Mouse (Mus musculus) retina, postnatal 1 day (tissue): ENCODE measurements at regions not wholly inside any gene's neighbourhood (a gene's known extent, or its start where the extent isn't known, plus 50 kb on each side); places are given as distances from the start of the nearest gene placed in this dataset.

ENCODE experiments used
- DNase-seq: peaks from one replicate; pipeline ENCODE4 v3.0.0-alpha.2; 2012

DNA sequence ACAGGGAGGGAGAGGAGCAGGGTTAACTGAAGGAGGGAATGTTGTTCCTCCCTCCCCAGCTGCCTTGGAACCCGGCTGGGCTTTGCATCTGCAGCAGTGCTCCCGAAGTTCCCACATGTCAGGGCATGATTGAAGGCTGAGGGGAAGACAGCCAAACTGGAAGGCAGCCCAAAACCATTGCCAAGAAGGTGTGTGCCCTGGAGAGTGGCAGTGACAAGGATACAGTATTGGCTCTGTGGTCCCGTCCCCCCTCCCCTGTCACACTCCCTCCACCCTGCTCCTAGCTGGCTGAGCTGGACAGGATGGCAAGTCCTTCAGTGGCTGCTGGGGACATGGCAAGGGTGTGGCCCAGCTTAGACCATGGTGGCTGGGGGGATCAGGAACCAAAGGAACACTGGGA, 79.1 kb downstream of the Cyp26b1 start:
- no peak for DNase-seq

DNA sequence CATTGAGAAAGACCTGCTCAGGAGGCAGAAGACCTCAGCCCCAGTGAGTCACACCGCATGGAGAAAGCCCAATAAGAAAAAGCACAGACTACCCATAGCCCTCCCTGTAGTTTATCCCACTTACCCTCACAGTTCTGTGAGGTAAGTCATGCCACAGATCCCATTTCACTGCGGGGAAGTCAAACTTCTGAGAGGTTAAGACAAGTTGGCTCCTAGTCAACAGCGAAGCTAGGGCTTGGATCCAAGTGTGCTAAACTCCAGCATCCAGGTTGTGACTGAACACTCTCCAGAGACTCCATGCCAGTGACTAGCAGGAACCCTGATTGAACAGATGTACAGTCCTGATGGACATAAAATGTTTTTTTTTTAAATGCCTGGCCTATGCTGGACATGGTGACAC, 85.1 kb downstream of the Cyp26b1 start:
- no peak for DNase-seq

DNA sequence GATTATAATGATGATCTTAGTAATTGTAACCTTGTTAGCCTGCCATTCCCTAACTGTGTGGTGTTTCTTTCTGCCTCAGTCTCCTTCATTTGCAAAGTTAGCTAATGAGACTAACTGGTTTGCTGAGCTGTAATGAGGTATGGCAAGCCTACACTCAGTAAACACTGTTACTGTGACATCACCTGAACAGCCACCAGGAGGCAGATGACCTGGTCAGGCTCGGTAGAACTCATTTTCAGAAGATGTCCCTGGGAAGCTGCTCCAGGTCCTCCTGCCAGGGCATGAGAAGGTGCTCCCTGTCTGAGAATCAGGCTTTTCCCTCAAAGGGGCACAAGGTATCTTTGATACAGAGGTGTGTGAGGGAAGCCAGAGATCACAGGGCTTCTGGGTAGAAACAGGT, 87.0 kb downstream of the Cyp26b1 start:
- no peak for DNase-seq

DNA sequence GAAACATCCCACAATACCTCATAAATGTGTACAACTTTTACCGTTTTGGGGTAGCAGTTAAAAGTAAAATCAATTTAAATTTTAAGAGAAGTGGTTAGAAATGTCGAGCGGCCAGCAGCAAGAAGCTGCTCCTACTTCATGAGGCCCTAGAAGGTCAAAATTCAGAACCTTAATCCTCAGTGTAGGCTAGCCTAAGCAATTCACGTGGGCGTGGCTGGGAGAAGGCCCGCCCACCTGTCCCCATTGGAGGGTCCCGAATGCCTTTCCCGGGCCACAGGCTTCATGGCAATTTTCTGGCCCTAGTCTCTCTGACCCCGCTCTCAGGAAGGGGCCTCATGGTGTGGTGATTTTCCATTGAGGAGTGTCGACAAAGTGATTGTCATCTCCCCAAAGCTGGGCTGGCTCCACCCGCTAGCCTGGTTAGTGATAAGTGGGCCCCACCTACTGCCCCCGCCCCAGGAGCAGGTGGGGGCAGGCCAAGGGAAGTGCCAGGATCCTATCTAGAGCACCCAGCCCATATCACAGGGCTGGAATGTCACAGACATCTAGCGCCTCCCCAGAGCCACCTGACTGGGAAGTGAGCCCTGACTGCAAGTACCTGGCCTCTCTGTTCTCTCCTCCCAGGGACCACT, 93.3 kb downstream of the Cyp26b1 start:
- DNase-seq = no peak

DNA sequence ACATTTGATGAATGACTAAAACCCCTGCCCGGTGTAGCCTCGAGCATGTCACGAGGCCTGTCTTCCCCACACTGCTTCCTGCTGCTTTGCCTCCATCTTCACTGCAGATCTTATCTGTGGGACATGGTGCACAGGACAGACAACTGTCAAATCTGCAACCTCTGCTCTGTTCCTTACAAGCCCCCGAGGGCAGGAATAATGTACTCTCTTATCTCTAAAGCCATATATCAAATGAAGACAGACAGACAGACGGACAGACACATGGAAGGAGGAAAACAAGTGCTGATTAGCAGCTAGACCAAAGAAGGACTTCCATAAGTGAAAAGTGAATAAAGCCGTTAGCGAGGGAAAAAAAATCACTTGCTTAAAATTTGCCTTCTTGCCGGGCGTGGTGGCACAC, 95.6 kb downstream of the Cyp26b1 start:
- no peak for DNase-seq

DNA sequence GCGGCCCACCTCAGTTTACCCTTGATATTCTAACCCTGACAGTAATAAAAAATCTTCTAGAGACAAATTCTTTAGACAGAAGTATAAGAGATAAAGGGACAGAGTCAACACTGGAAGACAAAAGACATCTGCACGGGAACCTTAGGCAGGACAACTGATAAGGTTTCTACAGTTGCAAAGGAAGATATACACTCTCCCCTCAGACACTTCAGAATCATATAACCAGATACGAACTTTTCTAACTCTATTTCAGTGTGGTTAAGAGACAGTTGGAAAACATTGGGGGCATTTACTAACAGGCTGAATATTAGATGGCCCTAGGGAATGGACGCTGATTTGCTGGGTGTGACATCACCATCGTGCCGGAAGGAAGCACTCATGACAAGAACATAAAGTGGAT, 100.0 kb downstream of the Cyp26b1 start:
- no peak for DNase-seq

DNA sequence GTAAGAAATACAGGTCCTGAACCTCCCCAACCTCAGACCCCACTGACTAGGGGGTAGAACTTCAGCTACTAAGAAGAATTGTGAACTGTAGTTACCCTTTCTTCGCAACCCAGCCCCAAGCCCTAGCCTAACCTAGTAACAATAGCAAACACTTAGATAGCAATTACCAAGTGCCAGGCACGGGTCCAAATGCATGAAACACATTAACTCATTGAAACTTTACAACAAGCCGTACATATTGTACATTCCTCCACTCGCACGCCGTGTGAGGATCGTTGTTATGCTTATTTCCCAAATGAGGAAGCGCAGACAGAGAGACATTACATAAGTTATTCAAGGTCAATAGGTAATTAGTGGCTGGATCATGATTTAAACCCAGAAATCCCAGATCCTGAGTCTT, 100.5 kb downstream of the Cyp26b1 start:
- no peak for DNase-seq

DNA sequence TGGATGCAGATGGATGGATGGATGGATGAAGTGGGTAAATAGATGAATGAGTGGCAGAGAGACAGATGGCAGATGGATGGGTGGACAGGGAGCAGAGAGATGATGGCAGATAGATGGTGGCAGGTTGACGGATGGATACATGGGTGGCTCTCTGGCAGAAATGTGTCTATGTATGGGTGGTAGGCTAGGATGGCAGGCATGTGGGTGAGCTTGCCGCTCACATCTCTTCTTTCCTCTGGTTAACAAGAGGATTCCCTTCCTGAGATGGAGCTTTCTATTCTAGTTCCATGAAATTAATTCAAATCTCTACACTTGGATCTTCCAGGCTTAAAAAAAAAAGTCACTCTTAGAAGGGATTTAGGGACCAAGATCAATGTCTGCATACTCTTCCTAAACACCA, 101.1 kb downstream of the Cyp26b1 start:
- no peak for DNase-seq

DNA sequence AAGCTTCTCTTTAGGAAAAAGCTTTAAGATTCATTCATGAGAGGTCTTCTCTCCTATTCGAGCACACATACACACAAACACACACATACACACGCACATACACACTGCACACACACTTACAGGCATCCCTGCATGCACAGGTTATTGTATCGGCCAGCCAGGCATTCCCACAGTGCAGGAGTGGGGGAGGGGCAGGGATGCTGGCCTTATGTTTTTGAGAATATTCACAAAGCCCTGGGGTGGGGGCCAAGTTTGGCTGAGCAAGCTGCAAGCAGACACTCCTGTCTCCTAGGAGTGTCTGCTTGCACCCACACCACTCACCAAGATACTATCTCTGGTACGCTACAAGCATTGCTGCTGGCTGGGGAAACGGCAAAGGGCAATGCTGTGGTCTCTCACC, 102.6 kb downstream of the Cyp26b1 start:
- no peak for DNase-seq

DNA sequence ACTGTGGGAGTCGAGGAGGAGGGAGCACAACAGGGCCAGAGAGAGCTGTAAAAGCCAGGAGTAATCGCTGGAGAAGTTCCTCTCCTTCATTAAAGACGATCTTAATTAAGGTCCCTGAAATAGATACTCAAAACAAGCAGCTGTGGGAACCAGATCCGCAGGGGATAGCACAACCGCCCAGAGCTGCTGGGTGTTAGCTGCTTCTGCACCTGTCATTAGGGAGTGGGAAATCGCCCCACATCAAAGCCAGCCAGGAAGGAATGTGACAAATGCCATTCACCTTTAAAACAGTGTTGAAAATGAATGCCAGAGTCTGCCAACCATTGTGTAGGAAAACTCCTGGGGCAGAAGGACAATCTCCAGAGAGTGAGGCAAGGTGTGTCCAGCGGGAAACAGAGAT, 112.5 kb downstream of the Cyp26b1 start:
- no peak for DNase-seq

DNA sequence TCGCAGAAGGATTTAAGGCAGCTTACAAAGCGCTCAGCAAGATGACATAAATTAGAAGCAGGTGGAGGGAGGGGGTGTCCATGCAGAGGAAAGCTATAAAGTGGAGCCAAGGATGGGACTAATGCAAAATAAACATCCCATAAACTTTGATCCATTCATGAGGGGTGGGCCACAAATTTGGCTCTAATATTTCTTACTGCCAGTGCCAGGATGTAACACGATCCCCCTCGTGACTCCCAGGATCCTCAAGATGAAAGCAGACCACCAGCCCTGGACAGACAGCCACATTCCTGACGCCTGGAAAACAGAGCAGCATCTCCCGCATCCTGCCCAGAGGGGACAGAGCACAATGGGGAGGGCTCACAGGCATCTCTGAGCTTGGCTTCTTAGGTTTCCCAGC, 116.6 kb downstream of the Cyp26b1 start:
- no peak for DNase-seq

DNA sequence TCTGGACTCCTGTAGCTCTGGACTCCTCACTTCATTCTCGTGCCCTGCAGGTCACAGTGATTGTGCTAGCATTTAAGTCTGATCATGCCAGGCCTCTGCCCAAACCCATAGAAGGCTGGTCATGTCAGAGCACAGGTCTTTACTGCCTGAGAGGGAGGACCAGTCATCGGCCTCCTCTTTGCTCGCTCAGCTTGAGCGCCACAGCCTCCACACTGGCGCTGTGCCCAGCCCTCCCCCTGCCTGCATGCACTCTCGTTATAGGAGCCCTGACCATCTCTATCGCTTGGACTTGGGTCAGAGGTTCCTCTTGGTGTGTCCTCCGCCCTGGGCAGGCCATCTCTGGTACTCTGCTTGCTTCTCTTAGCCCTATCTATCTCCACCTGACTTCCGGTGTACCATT, 117.2 kb downstream of the Cyp26b1 start:
- DNase-seq = peak; percentile 36

DNA sequence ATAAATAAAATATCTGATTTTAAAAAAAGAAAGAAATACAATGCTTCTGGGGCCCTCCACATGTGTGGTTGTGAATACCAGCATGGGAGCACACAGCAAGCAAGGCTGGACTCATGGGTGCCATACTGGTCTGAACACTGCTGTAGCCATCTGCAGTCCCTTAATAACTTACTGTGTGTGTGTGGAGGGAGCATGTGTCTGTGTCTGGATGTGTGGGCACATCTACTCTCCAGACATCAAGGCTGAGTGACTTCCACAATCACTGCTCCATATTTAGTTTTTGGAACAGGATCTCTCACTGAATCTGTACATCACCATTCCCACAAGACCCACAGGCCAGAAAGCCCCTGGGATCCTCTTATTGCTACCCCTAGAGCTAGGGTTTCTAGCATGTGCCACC, 118.9 kb downstream of the Cyp26b1 start:
- DNase-seq = no peak

DNA sequence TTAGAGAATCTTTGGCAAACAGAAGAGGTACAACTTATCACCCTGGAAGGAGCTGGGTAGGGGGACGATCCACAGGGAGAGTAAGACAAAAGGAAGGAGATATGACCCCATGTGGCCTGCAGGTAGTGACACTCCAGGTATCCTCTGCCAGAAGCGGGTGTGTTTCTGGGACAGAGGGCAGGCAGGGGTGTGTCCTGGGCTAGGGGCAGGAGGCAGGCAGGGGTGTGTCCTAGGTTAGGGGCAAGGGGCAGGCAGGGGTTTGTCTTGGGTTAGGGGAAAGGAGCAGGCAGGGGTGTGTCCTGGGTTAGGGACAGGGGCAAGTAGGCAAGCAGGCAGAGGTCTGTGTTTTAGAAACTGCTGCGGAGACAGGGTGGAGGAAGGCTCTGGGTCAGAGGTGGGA, 120.5 kb downstream of the Cyp26b1 start:
- no peak for DNase-seq

DNA sequence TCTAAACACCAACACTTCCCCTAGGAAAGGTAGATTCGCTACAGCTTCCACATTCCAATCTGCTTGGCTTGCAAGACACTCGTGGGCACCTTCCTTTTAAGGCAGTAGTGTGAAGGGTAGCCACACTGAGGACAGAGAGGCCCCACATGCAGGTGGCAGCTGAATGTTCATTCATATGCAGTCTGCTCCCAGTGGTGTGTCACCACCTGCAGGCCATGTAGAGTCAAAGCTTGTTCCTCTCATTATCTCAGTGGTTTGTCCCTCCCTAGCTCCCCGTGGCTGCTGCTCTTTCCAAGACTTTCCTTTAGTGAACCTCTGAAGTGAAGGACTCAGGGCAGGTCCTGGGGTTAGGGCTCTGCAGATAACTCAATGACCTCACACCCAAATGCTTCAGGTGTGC, 121.4 kb downstream of the Cyp26b1 start:
- no peak for DNase-seq

DNA sequence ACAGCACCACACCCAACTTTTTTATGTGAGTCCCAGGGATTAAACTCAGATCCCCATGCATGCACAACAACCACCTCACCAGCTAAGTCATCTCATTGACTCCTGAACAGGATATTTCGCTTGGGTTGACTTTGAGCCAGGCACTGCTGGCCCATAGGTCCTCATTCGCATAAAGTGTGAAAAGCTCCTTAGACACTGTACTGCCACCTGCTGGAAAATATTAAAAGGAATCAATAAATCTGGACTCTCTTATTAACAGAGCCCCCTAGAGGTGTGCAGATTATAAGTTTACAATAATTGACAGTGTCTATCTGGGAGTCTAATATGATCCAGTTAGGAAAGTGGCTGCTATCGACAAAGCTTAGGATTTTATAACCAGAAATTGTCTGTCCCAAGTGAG, 126.4 kb downstream of the Cyp26b1 start:
- no peak for DNase-seq

DNA sequence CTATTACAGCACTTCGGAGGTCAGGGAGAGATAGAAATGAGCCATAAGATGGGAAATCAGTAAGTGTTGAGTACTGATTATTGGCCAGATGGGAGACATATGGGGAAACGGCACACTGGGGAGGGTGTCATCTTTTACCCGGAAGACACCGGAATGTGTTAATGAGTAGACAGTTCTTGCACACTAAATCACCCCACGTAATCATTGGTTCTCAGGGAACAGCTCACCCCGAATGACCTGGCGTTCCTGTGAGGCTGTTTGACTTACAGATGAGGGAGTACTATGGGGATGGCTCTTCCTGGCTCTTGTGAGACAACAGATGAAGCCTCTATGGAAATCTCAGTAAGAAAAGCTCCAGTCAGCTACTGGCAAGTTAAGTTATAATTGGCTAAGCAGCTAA, 127.5 kb downstream of the Cyp26b1 start:
- DNase-seq = no peak

DNA sequence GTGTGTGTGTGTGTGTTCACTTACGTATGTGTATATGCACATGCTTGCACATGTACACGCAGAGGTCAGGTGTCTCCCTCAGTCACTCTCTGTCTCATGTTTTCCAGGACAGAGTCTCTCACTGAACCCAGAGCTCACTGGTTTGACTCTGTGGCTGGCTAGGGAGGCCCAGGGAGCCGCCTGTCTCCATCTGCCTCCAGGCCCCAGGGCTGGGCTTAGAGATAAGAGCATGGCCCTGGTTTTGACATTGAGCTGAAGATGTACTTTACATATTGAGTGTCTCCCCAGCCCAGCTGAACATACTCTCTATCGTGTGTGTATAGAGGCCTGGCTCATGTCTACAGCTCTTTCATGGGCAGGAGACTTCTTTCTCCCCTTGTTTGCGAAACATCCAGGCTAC, 128.1 kb downstream of the Cyp26b1 start:
- no peak for DNase-seq

DNA sequence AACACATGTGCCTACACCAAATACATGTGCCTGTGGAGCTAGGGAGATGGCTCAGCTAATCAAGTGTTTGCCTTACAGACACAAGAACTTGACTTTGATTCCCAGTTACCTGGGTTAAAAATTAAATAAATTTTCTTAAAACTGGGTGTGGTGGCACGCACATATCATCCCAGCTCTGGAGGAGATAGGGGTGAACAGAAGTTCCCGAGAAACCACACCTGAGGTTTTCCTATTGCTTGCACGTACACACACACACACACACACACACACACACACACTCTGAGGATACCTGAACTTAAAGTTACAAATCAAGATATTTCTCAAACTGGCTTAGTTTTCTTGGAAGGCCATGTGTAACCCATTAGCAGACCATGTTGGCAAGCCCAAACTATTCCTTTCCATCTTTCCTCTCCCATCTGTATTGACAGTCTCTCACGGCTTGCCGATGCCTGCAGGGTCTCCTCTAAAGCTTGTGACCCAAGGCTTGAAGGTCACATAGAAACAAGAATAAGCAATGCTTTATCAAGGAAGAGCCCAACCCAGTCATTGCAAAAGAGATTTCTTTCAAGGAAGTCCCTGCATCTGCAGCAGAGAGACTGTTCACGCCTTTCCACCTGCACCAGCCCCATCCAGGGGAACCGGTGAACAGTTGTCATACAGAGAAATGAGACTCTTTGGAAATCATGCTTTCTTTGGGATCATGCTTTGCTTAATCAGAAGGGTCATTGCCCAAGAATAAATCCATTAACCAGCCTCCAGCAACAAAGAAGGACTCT, 129.9 kb downstream of the Cyp26b1 start:
- DNase-seq = no peak

DNA sequence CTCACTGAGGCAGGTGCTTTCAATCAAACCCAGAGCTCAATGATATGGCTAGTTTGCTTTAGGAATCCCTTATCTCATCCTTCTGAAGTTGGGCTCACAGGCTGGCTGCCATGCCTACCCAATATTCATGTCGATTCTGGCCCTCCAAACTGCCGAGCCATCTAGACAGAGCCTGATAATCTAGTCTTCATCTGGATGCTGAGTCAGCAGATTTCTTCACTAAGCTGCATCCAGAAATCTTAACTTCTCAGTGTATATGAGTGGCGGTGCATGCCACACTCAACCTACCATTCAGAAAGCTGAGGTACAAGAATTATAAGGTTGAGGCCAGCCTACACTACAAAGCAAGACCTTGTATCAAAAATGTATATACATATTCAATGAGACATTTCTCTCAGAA, 136.9 kb downstream of the Cyp26b1 start:
- DNase-seq = no peak

DNA sequence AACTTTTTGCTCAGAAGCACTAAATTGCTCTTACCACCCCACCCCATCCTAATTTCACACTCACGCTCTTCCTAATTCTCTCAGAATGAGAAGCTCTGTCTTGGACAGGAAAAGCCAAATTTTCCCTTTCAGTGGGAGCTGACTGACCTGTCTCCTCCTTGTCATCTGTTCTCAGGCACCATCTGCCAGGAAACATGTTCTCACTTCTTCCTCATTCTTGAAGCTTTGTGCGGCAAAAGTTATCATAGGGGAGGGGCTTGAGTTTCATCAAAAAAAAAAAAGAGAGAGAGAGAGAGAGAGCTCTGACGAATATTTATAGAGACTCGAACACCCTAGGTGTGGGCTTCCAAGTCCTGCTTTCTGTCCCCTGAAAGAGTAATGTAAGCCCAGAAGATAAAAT, 148.6 kb downstream of the Cyp26b1 start:
- no peak for DNase-seq

DNA sequence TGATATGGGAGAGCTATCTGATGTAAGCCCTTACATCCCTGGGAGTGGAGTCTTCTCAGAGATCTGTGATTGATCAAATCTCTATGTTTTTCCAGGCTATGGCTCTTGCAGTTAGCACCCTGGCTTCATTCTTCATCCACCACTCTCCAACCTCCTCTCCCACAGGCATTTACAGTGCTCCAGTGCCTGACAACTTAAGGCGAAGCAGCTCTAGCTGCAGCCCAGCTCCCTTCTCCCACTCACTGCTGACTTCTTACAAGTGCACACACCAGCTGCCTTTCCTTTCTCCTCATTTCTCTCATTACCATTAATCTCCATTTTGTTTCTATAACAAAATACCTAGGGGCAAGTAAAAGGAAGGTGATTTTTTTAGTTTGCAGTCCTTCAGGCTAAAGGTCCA, 151.0 kb downstream of the Cyp26b1 start:
- DNase-seq = no peak

DNA sequence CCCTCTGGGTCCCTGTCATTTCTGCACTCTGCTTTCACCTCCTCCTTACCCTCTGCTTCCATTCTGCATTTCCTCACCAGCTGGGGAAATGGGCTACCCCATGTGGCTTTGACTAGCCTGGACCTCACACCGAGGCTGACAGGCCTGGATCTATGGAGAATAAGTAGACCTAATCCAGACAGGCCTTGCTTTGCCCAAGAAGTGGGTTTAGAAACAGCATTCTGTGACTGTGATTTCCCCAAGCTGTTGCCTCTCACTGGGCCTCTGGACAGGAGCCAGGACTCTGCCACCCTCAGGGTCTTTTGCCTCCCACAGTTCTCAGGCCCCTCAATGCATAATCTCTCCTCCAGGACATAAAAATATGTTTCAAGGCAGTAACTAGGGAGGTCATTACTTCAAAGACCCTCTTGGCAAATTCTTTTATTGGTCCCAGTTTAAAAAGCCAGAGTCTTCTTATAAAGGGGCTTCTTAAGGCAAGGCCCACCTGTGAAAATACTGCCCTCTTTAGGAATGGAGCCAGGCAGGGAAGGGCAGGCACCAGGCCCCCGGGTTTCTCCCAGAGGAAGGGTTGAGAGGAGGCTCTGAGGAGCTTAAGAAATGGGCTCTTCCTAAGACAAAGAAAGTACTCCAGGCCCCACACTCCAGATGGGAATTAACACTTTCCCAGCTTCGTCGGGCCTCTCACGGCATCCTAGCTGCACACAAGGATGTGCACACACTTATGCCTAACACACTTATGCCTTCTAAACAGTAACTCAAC, 151.8 kb downstream of the Cyp26b1 start:
- no peak for DNase-seq

DNA sequence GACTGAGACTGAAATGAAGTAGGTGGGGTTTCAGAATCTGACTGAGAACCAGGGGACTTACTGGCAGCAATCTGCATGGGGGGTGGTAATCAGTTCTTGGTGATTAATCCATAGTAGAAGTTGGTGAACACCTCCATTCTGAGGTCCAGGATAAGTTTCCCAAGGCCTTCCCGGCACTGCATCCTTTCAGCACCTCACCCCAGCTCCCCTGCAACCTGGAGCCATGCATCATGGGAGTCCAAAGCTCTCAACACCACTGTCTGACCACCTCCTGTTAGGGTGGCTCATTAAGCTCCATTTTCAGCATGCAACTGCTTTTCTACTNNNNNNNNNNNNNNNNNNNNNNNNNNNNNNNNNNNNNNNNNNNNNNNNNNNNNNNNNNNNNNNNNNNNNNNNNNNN, 157.0 kb downstream of the Cyp26b1 start:
- DNase-seq = no peak
